Mouse (Mus musculus) olfactory bulb, adult 2 months (tissue): ENCODE measurements around the gene Nup160.

Experiments used
- CTCF ChIP-seq: fragments of 200-500 bp; IDR thresholded peaks from 2 replicates; pipeline ENCODE4 v1.5.1; 2012; ENCODE audit warnings: low read depth, mild to moderate bottlenecking, low read length, moderate library complexity; ENCODE audit not compliant: insufficient read depth
- POLR2A ChIP-seq: fragments of 200-500 bp; IDR thresholded peaks from 2 replicates; pipeline ENCODE4 v1.6.1; 2012; ENCODE audit warnings: mild to moderate bottlenecking, low read depth, low read length, moderate library complexity; ENCODE audit not compliant: insufficient read depth

GRCm38 (mm10) chr2:90659016-90659415 is 18.0 kb upstream of the Nup160 start:
- TF ChIP-seq CTCF: no peak
- no peak for TF ChIP-seq POLR2A
